Mouse (Mus musculus): ENCODE data around the gene Ergic2. TPM values are rescaled to one million over a fixed set of nuclear protein-coding genes. Genes with fewer than 3 reads are reported as not detected.

Gene Ergic2
- total and polyA plus RNA-seq, 3 experiments: 31.4 to 61.0 (median 60.0) TPM

- Histone ChIP-seq H3K9ac (ENCODE audit: low read depth, low read length) (no peak overlapping the region), H3K4me3 (no peak overlapping the region), H3K27ac (no peak overlapping the region), H3K4me1 (ENCODE audit: control insufficient read depth, insufficient read depth, low read length) (no peaks in the 10 kb centered on the region), H3K27me3 (ENCODE audit: control insufficient read depth, insufficient read depth, low read length) (no peaks in the 10 kb centered on the region), H3K36me3 (ENCODE audit: control insufficient read depth, insufficient read depth, low read length) (no peaks in the 10 kb centered on the region; the same call in 1 of the 2 replicates), H3K79me2 (replicated peaks; ENCODE audit: control insufficient read depth, insufficient read depth, low read length) (no peaks in the 10 kb centered on the region)
- 61% methylated on average over 3 of the region's 3 CpGs for WGBS
- TF ChIP-seq CTCF (IDR thresholded peaks at IDR 0.05) (peak; percentile 54), EP300 (IDR thresholded peaks at IDR 0.05; ENCODE audit: insufficient read depth, low read depth, low read length) (no peak)
- intact Hi-C loops (cut with DNase I): loop anchor here (10.0 kb wide), 1 partner anchor 512 kb away; no protein-coding TSS in a partner anchor
- DNase-seq: no peak
Measured at GRCm38 (mm10) chr6:148242304-148242703, 30.1 kb upstream of the Ergic2 start.

- no peaks in the 10 kb centered on the region; the same call in 1 of the 2 replicates for H3K36me3 ChIP-seq (ENCODE audit: control insufficient read depth, insufficient read depth, low read length)
- no peak overlapping the region for H3K27ac ChIP-seq
- TF ChIP-seq CTCF (IDR thresholded peaks at IDR 0.05) (no peak), POLR2A (IDR thresholded peaks at IDR 0.05; ENCODE audit: insufficient read depth, low read depth, low read length) (no peak), EP300 (IDR thresholded peaks at IDR 0.05; ENCODE audit: insufficient read depth, low read depth, low read length) (no peak)
- no peak for DNase-seq
- no peaks in the 10 kb centered on the region for H3K79me2 ChIP-seq (replicated peaks; ENCODE audit: control insufficient read depth, insufficient read depth, low read length)
- intact Hi-C loops (cut with DNase I): loop anchor here (10.0 kb wide), 1 partner anchor 513 kb away; no protein-coding TSS in a partner anchor
- H3K4me1 ChIP-seq (ENCODE audit: control insufficient read depth, insufficient read depth, low read length): no peaks in the 10 kb centered on the region
- H3K27me3 ChIP-seq (ENCODE audit: control insufficient read depth, insufficient read depth, low read length): no peaks in the 10 kb centered on the region
- 78% methylated on average over 5 of the region's 5 CpGs for WGBS
- no peak overlapping the region for H3K4me3 ChIP-seq
- H3K9ac ChIP-seq (ENCODE audit: low read depth, low read length): no peak overlapping the region
Measured at GRCm38 (mm10) chr6:148241685-148242084, 29.5 kb upstream of the Ergic2 start.

GRCm38 (mm10) chr6:148239311-148239710 is 27.1 kb upstream of the Ergic2 start:
- 93% methylated on average over 1 of the region's 1 CpGs for WGBS
- H3K4me1 ChIP-seq (ENCODE audit: control insufficient read depth, insufficient read depth, low read length): no peaks in the 10 kb centered on the region
- no peak overlapping the region for H3K27ac ChIP-seq
- TF ChIP-seq POLR2A (IDR thresholded peaks at IDR 0.05; ENCODE audit: insufficient read depth, low read depth, low read length) (no peak), EP300 (IDR thresholded peaks at IDR 0.05; ENCODE audit: insufficient read depth, low read depth, low read length) (no peak), CTCF (IDR thresholded peaks at IDR 0.05) (no peak)
- no peaks in the 10 kb centered on the region; the same call in 1 of the 2 replicates for H3K36me3 ChIP-seq (ENCODE audit: control insufficient read depth, insufficient read depth, low read length)
- no peaks in the 10 kb centered on the region for H3K27me3 ChIP-seq (ENCODE audit: control insufficient read depth, insufficient read depth, low read length)
- no peaks in the 10 kb centered on the region for H3K79me2 ChIP-seq (replicated peaks; ENCODE audit: control insufficient read depth, insufficient read depth, low read length)
- H3K9ac ChIP-seq (ENCODE audit: low read depth, low read length): no peak overlapping the region
- no peak for DNase-seq
- no peak overlapping the region for H3K4me3 ChIP-seq
- intact Hi-C loops (cut with DNase I): no loop called here

- TF ChIP-seq CTCF (IDR thresholded peaks at IDR 0.05): no peak
- no peak for TF ChIP-seq POLR2A (IDR thresholded peaks at IDR 0.05; ENCODE audit: insufficient read depth, low read depth, low read length)
- no peak for TF ChIP-seq EP300 (IDR thresholded peaks at IDR 0.05; ENCODE audit: insufficient read depth, low read depth, low read length)
- intact Hi-C loops (cut with DNase I): no loop called here
- Histone ChIP-seq H3K27ac (no peak overlapping the region), H3K4me1 (ENCODE audit: control insufficient read depth, insufficient read depth, low read length) (no peaks in the 10 kb centered on the region), H3K27me3 (ENCODE audit: control insufficient read depth, insufficient read depth, low read length) (no peaks in the 10 kb centered on the region), H3K4me3 (no peak overlapping the region), H3K36me3 (ENCODE audit: control insufficient read depth, insufficient read depth, low read length) (no peaks in the 10 kb centered on the region; the same call in 1 of the 2 replicates), H3K9ac (ENCODE audit: low read depth, low read length) (no peak overlapping the region), H3K79me2 (replicated peaks; ENCODE audit: control insufficient read depth, insufficient read depth, low read length) (no peaks in the 10 kb centered on the region)
- WGBS: 38% methylated on average over 5 of the region's 5 CpGs
- DNase-seq: no peak
Measured at GRCm38 (mm10) chr6:148237453-148237852, 25.3 kb upstream of the Ergic2 start.

- Histone ChIP-seq H3K79me2 (replicated peaks; ENCODE audit: control insufficient read depth, insufficient read depth, low read length) (no peaks in the 10 kb centered on the region), H3K4me3 (0 out of 2 replicates have a peak overlapping the region, but pooled peaks have one; percentile 2), H3K27ac (peak overlapping the region; percentile 5; the same call in 1 of the 2 replicates), H3K36me3 (ENCODE audit: control insufficient read depth, insufficient read depth, low read length) (no peaks in the 10 kb centered on the region; the same call in 1 of the 2 replicates), H3K4me1 (ENCODE audit: control insufficient read depth, insufficient read depth, low read length) (no peaks in the 10 kb centered on the region), H3K9ac (ENCODE audit: low read depth, low read length) (no peak overlapping the region), H3K27me3 (ENCODE audit: control insufficient read depth, insufficient read depth, low read length) (no peaks in the 10 kb centered on the region)
- no peak for TF ChIP-seq POLR2A (IDR thresholded peaks at IDR 0.05; ENCODE audit: insufficient read depth, low read depth, low read length)
- no peak for TF ChIP-seq CTCF (IDR thresholded peaks at IDR 0.05)
- TF ChIP-seq EP300 (IDR thresholded peaks at IDR 0.05; ENCODE audit: insufficient read depth, low read depth, low read length): no peak
- intact Hi-C loops (cut with DNase I): no loop called here
- DNase-seq: no peak
- 59% methylated on average over 3 of the region's 3 CpGs for WGBS
Measured at GRCm38 (mm10) chr6:148234105-148234828, 22.1 kb upstream of the Ergic2 start.

- no peaks in the 10 kb centered on the region for H3K36me3 ChIP-seq (ENCODE audit: control insufficient read depth, insufficient read depth, low read length)
- intact Hi-C loops (cut with DNase I): no loop called here
- H3K4me1 ChIP-seq (ENCODE audit: control insufficient read depth, insufficient read depth, low read length): no peaks in the 10 kb centered on the region
- H3K79me2 ChIP-seq (replicated peaks; ENCODE audit: control insufficient read depth, insufficient read depth, low read length): no peaks in the 10 kb centered on the region
- H3K4me3 ChIP-seq: no peak overlapping the region
- H3K27ac ChIP-seq: no peak overlapping the region
- no peak for DNase-seq
- no peak overlapping the region for H3K9ac ChIP-seq (ENCODE audit: low read depth, low read length)
- WGBS: 67% methylated on average over 3 of the region's 3 CpGs
- TF ChIP-seq EP300 (IDR thresholded peaks at IDR 0.05; ENCODE audit: insufficient read depth, low read depth, low read length): no peak
- no peak for TF ChIP-seq POLR2A (IDR thresholded peaks at IDR 0.05; ENCODE audit: insufficient read depth, low read depth, low read length)
- no peak for TF ChIP-seq CTCF (IDR thresholded peaks at IDR 0.05)
- H3K27me3 ChIP-seq (ENCODE audit: control insufficient read depth, insufficient read depth, low read length): no peaks in the 10 kb centered on the region
Measured at GRCm38 (mm10) chr6:148227542-148227941, 15.4 kb upstream of the Ergic2 start.
